Mouse (Mus musculus) gastrocnemius, adult 18-20 months (tissue): ENCODE measurements at regions not wholly inside any gene's neighbourhood (a gene's known extent, or its start where the extent isn't known, plus 50 kb on each side); places are given as distances from the start of the nearest gene placed in this dataset.

Experiments
- DNase-seq: peaks from one replicate; pipeline ENCODE4 v3.0.0; 2021; ENCODE audit warnings: low spot score

DNA sequence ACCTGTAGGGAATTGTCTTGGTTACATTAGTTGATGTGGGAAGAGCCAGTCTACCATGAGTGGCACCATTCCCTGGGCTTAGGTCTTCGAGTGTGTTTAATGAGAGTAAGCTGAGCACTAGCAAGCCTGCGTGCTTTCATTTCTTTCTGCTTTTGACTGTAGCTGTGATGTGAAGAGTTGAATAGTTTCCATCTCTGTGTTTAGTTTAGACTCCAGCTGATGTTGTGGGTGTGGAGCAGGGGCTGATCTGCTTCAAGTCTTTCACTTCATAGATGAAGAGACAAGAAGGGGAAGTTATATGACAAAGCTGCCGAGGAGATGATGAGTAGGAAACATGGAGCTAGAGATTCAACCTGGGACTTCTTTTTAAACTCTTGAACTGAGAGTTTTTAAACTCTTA lies 446.0 kb downstream of the Slc4a3 start:
- no peak for DNase-seq

DNA sequence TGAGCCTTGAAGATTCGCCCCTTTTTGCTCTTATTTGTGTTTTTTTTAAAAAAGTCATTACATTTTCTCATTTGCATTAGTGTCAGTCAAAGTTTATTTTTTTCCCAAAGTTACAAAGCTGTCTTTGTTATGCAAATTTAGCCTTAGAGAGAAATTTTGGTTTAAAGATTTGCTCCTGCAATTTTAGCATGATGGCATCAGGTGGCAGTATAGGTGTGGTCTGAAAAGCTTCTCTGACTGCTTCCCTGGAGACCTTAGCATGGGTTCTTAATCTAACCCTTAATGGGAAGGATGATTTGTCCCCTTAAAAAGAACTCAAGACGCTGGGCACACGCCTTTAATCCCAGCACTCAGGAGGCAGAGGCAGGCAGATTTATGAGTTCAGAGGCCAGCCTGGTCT lies 451.2 kb downstream of the Slc4a3 start:
- no peak for DNase-seq

DNA sequence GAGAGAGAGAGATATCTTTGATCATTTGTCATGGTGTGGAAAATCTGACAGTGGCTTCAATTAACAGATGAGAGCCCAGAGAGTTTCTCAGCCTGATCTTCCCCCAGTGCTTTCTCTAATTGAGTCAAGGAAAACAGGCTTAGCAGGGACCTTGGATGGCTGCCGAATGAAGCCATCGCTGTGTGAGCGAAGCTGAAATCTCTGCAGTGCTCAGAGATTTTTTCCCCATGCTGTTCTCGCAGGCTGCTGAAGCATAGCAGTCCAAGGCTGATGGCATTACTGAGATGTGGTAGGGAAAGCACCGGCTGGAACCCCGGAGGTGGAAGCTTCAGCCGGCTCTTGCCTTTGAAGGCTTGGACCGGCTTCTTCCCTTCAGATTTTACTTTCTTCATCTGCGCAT lies 455.1 kb downstream of the Slc4a3 start:
- DNase-seq = no peak

DNA sequence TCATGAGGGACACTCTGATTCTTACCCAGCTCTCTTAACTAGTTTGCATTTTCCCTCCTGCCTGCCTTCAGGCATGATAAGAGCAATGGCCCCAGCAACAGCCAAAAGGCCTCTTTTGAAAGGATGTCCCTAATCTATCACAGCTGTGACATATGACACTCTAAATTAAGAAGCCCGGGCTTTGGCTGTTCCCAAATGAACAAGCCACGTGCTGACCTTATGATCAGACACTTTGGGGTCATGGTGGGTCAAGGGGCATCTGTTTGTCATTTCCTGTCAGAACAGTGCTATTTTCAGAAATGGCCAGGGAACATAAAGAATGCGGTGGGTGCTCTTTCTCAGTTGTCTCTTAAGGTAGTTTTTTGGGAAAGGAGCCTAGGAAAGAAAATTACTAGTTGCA lies 463.5 kb downstream of the Slc4a3 start:
- peak; percentile 1 for DNase-seq

DNA sequence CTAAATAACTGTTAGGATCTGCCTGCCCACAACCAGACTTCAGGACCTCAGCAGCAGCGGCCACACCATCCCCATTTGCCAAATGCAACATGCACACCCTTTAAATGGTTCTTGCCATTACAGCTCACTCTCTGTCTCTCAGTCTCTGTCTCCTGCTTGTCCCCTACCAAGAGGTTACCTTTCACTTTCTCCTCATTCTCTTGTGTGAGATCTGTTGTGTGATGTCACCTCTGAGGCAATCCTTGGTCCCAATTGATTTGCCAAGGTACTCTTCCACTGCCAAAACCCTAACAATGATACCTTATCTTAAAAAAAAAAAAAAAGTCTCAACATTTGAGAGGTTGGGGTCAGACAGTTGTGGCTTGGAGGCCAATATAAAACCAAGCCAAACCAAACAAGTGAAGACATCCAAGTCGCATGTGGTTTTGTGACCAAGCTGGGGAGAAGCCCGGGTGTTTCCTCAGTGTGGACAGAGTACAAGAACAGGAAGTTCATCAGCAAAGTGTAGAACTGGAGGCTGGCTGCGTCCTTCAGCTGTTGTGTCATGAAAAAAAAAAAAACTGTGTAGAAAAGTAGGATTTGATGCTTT lies 464.2 kb downstream of the Slc4a3 start:
- peak; percentile 9 for DNase-seq

DNA sequence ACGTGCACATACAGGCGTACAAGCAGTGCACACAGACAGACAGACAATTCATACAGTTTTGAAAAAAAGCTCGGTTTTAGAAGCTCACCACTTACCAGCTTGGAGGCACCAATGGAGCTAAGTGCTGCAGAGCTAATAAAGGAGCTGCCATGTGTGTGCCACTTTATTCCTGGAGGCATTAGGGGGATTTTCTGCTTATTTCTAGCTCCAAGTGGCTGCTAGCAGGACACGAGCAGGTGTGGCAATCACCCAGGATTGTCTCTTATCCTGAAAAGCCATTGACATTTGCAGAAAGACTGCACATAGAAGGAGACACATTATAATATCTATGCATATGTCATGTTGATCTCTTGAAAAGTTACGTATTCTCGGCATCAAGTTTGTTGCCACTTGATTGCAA lies 472.5 kb downstream of the Slc4a3 start:
- DNase-seq = no peak

DNA sequence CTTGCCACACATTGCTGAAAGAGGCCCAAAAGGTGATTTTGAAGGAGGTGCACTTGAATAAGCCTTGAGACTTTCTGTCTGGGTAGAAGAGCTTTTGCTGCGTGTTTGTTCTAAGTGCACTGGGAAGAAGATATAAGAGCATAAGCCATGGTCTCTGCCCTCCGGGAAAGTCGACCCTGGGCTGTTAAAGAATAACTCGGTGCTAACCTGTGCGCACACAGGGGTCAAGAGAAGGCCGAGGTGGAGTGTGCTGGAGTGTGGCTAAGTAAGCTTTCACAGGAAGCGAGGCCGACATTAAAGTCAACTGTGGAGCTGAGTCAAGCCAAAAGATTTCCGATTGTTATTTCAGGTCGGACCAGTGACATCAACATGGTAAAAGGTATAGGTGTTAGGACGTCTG lies 473.0 kb downstream of the Slc4a3 start:
- no peak for DNase-seq

DNA sequence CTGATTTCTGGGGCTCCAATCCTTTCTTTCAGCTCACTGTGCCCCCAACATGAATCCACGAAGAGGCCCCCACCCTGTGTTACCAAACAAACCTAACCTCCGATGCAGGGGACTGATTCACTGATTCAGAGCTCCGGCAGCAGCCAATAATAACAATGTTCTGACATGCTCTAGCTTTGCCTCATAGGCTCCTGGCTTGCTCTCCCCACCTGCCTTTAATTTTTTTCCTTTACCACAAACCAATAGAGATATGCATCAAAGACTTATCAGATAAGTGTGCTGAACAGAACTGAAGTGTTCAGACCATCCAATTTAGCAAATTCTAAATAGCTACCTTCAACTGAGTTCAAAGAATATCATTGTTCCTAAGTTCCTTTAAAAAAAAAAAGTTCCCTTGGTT lies 478.6 kb downstream of the Slc4a3 start:
- no peak for DNase-seq

DNA sequence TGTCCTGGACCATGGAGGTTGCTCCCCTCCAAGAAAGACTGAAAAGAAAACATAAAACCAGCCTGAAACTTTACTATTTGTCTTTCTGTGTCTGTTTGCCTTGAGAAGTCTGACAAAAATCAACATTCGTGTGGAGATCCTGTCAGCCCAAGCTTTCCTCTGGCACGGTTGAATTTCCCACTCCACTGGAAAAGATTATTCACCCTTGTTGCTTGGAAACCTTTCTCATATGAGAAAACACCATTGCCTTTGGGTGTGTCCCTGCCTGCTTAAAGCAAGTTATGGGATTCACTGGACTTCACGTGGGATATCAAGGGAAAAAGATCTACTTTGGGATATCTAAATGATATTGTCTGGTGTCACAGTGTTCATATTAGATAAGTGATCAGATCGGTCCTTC lies 479.3 kb downstream of the Slc4a3 start:
- DNase-seq = no peak

DNA sequence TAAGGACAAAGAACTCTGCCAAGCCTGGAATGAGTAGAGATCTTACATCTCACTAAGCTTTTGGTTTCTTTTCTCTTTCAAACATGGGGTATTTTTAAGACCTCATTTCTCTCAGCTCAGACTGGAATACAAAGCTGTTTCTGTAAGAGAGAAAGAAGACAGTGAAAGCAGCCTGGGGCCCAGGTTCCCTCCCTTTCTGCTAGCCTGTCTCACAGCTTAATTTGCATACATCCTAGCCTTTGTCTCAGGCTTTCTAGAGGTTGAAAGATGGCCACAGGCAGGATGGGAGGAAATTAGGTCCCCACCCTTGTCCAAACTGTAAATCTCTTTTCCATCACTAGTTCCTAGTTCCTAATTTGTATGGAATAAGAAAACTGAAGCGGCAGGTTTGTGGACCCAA lies 483.0 kb downstream of the Slc4a3 start:
- DNase-seq = no peak

DNA sequence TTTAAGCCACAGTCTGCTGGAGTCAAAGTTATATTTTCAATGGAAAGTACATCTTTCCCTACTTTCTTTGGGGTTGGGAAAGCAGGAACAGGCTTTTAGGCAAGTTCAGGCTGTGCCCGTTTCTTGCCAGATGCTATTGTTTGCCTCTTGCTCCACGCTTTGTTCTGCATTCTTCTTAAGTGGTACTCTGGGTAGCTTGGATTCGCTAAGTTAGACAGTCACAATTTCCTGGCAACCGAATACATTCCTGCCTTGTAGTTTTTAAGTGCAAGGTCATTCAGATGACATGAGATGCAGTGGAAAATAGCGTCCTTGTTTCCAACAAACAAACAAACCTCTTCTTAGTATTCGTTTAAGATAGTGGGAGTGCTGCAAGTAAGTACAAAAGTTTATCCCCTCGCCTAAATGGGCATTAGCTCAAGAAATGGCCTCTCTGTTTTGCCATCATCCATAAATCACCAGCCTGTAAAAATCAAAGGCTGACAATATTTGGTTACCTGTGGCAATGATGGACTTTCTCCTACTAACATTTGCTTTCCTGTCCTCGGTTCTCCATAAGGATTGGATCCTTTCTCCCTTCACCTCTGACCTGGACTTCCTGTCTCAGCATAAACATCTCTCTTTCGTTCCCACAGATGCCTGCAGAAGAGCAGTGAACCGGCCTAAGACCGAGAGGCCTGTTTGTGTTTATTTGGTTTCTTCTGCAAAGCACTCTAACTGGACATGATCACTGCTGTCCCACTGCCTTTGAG lies 485.3 kb downstream of the Slc4a3 start:
- DNase-seq = no peak

DNA sequence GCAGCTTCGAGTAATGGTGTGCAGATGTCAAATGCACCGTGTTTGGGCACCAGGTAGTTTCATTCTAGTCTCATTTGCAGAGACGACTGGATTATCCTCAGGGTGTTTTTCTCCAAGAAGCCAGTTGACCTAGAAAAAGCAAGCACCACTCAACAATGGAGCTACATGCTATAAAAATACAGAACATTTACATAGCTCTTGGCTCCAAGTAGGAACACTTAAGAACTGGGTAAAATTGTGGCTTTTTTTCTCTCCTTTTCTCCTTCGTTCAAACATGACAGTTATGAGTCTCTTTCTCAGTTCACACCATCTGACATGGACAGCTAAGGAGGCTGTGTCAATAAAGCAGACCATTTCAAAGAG lies 485.8 kb downstream of the Slc4a3 start:
- no peak for DNase-seq

DNA sequence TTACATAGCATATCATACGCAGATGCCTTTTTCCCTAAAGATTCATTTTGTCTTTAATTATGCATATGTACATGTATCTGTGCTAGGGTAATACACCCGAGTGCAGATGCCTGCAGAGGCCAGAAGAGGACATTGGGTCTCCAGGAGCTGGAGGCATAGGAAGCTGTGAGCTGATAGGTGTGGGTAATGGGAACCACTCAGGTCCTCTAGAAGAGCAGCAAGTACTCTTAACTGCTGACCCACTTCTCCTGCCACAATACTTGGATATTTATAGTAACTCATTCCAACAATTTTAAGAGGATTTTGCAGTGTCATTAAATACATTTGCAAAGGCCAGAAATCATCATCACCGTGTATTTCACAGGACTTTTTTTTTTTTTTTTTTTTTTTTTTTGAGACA lies 486.6 kb downstream of the Slc4a3 start:
- no peak for DNase-seq

DNA sequence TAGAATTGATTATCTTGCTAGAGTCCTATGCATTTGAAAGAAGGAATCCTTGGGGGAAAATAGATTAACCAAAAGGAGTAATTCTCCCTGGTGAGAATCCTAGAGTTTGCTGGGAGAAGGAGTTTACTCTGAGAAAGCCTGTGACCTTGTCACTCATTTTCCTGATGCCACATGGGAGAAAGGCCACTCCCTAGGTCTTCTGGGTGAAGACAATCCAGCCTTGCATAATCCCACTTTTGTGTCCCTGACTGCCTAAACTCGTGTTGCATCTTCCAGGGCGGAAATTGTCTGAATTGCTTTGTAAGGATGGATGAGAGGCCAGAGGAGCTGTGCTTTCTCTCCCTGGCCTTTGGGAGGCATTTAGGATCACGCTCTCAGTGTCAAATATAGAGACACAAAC lies 490.2 kb downstream of the Slc4a3 start:
- no peak for DNase-seq

DNA sequence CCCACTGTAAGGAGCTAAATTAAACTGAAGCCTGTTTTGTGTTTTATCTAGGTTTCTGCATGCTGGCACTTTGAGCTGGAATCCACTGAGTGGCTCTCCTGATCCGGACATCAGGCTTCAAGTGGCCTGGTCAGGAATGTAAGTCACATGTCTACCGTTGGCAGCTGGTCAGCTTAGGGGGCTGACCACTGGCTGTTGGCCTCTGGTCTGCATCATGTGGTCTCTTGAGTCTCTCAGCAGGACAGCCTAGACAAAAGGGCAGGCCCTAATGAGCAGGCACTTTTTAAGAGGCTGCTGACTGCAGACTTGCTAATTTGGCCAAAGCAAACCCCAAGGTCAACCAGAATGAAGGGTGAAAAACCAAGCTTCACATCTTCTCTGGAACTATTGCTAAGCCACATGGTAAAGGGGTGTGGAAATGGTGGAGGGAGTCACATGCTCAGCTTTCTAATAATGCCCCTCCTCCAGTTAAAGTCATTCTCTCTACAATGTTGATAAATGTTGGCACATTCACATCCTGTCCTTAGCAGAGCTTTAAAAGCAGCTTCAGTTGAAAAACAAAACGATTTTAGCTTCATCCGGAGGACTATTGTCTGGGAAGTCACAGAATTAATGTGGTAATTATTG lies 493.1 kb downstream of the Slc4a3 start:
- peak; percentile 12 for DNase-seq

DNA sequence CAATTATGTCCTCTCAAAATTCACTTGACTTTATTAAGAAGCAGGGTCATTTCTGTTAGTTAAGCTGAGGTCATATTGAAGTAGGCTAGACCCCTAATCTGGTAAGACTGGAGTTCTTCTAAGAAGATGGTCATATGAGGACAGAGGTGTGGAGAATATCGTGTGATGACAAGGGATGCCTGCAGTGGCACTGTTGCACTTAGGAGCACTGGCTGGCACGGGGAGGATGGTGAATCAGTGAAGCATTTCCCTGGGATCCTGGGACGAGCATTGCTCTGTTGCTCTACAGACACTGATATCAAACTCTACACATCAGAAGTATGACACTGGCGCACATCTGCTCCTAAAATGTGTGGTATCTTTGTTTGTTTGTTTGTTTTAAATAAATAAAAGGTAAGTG lies 493.6 kb downstream of the Slc4a3 start:
- DNase-seq = no peak

DNA sequence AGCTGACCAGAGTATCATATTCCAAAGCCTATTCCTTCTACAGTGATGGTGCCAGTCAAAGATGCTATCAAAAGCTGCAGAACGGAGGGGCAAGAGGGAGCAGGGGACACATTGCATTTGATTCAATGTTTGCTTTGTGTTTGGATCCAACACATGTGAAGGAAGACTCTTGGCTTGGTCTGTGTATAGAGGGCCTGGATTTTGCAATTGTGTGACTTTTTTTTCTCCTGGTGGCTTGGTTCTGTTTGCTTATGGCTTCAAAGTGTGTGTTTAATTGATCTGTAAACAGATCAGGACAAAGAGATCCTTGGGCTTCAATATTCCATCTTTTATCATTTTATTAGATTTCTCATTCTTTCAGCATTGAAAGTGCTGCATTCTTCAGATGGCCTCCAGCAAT lies 504.2 kb downstream of the Slc4a3 start:
- DNase-seq = no peak

DNA sequence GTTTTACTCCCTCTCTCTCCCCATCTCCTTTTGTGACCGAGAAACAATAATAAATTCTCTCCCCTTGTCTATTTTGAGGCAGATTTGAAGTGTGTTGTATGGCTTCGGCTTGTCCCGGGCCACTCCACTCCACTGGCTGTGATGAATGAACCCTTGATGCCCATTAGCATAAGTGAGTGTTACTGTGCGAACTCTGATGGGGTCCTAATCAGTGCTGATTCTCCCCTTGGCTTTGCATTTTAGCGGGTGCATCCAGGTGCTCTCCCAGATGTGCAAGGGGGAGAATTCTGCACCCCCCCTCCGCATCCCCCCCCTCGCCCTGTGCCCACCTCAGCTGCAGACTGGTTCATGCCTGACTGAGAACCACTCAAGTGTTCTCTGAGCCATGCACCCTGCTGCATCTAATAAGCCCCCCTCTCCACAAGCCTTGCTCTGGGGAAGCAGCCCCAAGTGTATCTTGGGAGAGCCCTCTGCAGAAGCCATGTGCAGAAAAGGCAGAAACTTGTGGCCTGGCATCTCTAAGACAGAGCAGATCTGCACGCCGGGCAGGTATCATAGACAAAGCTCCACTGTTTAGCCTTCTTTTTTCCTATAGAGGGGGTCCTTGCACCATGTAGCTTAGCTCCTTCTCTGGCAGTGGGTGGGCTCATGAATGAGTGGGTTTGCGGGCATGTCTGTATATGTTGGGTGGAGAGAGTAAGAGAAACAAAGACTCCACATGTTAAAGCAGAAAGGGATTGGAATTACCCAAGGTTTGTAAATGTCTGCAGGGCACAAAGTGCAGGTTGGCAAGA lies 507.5 kb downstream of the Slc4a3 start:
- DNase-seq = no peak

DNA sequence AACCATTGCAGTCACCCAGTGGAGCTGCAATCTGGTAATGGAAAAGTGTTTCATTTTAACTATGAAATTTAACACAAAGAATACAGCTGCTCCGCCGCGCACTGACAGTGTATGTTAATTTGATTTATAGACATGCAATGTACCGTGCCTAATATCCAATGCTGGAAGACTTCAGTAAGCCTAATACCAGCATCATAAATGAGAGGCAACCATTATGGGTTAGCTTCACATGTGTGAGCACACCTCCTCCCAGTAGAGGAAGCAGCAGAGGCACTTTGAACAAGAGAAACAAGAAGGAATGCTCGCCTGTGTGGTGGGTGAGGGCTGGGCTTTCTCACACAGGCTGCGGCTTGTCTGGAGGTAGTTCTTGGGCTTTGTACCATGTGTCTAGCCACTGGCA lies 519.7 kb downstream of the Slc4a3 start:
- no peak for DNase-seq

DNA sequence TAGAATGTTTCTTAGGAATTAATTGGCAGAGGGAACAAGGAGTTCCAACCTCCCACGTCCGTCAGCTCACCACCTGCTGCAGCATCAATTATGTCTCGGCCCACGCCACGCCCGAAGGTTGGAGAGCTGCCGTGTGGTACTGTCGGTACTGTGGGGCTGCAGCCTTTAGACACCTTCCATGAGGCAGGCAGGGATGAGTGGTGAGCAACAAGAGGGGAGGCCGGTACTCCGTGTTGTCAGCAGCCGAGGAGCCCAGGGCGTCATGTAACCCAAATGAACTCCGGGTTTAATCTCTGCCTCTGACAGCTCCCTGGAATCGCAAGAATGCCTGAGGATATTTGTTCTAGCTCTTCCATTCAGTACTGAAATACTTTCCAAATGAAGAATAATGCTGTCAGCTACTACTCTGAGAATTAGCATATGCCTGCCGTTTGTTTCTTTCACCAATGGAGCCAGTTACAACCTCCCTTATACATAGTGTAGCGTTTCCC lies 524.8 kb downstream of the Slc4a3 start:
- DNase-seq = no peak

DNA sequence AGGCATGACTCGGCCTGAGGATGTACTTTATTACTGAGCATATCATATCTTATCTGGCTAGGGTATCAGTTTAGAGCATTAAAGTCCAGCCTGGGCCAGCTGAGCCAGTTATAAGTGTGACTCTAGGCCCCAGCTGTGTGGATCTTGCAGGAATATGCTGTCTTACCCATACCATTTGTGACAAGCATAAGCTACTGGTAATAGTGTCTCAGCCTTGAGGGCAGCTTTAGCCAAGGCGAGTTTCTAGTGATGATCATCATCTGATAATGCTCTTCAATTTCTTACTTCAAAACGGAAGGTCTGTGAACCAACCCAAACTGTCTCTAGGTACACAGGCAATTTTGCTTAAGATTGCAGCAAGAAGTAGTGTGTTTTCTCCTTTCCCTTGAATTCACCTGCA lies 529.1 kb downstream of the Slc4a3 start:
- DNase-seq = no peak
